Mouse (Mus musculus) layer of hippocampus, postnatal 10 days (tissue): ENCODE results near the gene Pnliprp2. TPM values are rescaled to one million over a fixed set of nuclear protein-coding genes. Genes with fewer than 3 reads are reported as not detected.
A peak's percentile ranks its signal among the peaks of the same experiment; 100 is the strongest.

Experiments used
- DNase-seq, 2 experiments: peaks; one replicate each; pipeline ENCODE4 v3.0.0; 2021; ENCODE audit warnings: low spot score in 2 of 2
- long read RNA-seq: library from polyadenylated mRNA; stranded (forward); transcript quantifications from one replicate; pipeline ENCODE4 v2.0.0, GENCODE M21; 2023
- total RNA-seq, 2 experiments: library from RNA; stranded (reverse); gene quantifications; 2 replicates each; pipeline ENCODE4 v1.2.3; 2021

Gene Pnliprp2
- total RNA-seq, result under 1 TPM in 1 of 2 experiments, not detected in 1; 0.20 TPM
- long read RNA-seq, partial matches to known transcripts, result 0 of 1 reads
- long read RNA-seq, other reads (novel, unspliced or antisense), result 1 of 1 reads

- no peak for DNase-seq
These were observed at the start of gene Pnliprp2 for GRCm38 (mm10) chr19:58759423-58759822. Gene Pnliprp2 (plus strand): TSS chr19:58759719.

GRCm38 (mm10) chr19:58717925-58718324 lies 41.6 kb upstream of the Pnliprp2 start:
- no peak for DNase-seq

GRCm38 (mm10) chr19:58720439-58720838 lies 39.1 kb upstream of the Pnliprp2 start:
- DNase-seq, result no peak

- no peak for DNase-seq
These were observed 33.0 kb upstream of the Pnliprp2 start for GRCm38 (mm10) chr19:58726551-58726950.

- no peak for DNase-seq
These were observed 31.8 kb upstream of the Pnliprp2 start for GRCm38 (mm10) chr19:58727756-58728155.

- no peak for DNase-seq
These were observed 31.0 kb upstream of the Pnliprp2 start, which contains the start of gene Pnliprp1 for GRCm38 (mm10) chr19:58728445-58729031. Gene Pnliprp1 (plus strand): TSS chr19:58728887.

GRCm38 (mm10) chr19:58733216-58733615 lies 26.3 kb upstream of the Pnliprp2 start:
- DNase-seq, result no peak

GRCm38 (mm10) chr19:58738111-58738510 lies 21.4 kb upstream of the Pnliprp2 start:
- no peak for DNase-seq

GRCm38 (mm10) chr19:58741036-58741435 lies 18.5 kb upstream of the Pnliprp2 start:
- DNase-seq, result no peak

- DNase-seq, result no peak
These were observed 16.8 kb upstream of the Pnliprp2 start for GRCm38 (mm10) chr19:58742711-58743110.

GRCm38 (mm10) chr19:58743736-58744135 lies 15.8 kb upstream of the Pnliprp2 start:
- DNase-seq, result no peak

- no peak for DNase-seq
These were observed 12.0 kb upstream of the Pnliprp2 start for GRCm38 (mm10) chr19:58747498-58748000.

- no peak for DNase-seq
These were observed 8.7 kb upstream of the Pnliprp2 start for GRCm38 (mm10) chr19:58750822-58751221.

- no peak for DNase-seq
These were observed 8.0 kb upstream of the Pnliprp2 start for GRCm38 (mm10) chr19:58751504-58751903.

GRCm38 (mm10) chr19:58758871-58759270 lies 648 bp upstream of the Pnliprp2 start:
- DNase-seq, result no peak

- DNase-seq, result no peak
These were observed 2.8 kb downstream of the Pnliprp2 start for GRCm38 (mm10) chr19:58762316-58762715.

- DNase-seq, result peak; percentile 76 to 79
These were observed 3.5 kb downstream of the Pnliprp2 start for GRCm38 (mm10) chr19:58762848-58763541.

GRCm38 (mm10) chr19:58767329-58767728 lies 7.8 kb downstream of the Pnliprp2 start:
- DNase-seq, result no peak

GRCm38 (mm10) chr19:58776461-58776860 lies 16.9 kb downstream of the Pnliprp2 start:
- no peak for DNase-seq

- DNase-seq, result no peak
These were observed 22.0 kb downstream of the Pnliprp2 start for GRCm38 (mm10) chr19:58781566-58781965.

- DNase-seq, result peak; percentile 56 to 67
These were observed 24.4 kb downstream of the Pnliprp2 start for GRCm38 (mm10) chr19:58783938-58784337.

GRCm38 (mm10) chr19:58789194-58789593 lies 29.7 kb downstream of the Pnliprp2 start:
- DNase-seq, result no peak
